Mouse (Mus musculus): ENCODE results near the gene Fut11. TPM values are rescaled to one million over a fixed set of nuclear protein-coding genes. Genes with fewer than 3 reads are reported as not detected.
A peak's percentile ranks its signal among the peaks of the same experiment; 100 is the strongest.

Fut11 gene
- polyA plus RNA-seq, 2 experiments, result 3.3 to 4.3 TPM

- H3K9ac ChIP-seq (replicated peaks), result peak within 1 kb of the TSS; percentile 79
- H3K36me3 ChIP-seq (replicated peaks; ENCODE audit: control insufficient read depth, insufficient read depth, low read depth), result peaks cover 31% of the 10 kb centered on the region
- peak within 1 kb of the TSS; percentile 97 for H3K4me2 ChIP-seq (ENCODE audit: low read depth)
- no peak for TF ChIP-seq EP300 (IDR thresholded peaks at IDR 0.05; ENCODE audit: low read depth)
- TF ChIP-seq CTCF (IDR thresholded peaks at IDR 0.05; ENCODE audit: low read depth), result no peak
- H3K4me1 ChIP-seq (replicated peaks; ENCODE audit: control insufficient read depth in 2 of 2, insufficient read depth in 2 of 2, low read length in 1 of 2), result peaks cover 8 to 9% of the 10 kb centered on the region in 2 experiments; a peak in 3 of 4 replicates
- DNase-seq (ENCODE audit: low read depth in 3 of 3, low spot score in 3 of 3) (peak; percentile 98), ATAC-seq (ENCODE audit: insufficient read depth) (peak; percentile 95)
- WGBS (ENCODE audit: insufficient replicate concordance), result under 1% methylated on average over 43 of the region's 43 CpGs
- H3K27ac ChIP-seq, result peak within 1 kb of the TSS; percentile 59
- peak within 1 kb of the TSS; percentile 75 to 99 for H3K4me3 ChIP-seq (ENCODE audit: insufficient read depth in 1 of 2, low read depth in 2 of 2, low read length in 2 of 2)
- no peaks in the 10 kb centered on the region for H3K9me3 ChIP-seq (ENCODE audit: control insufficient read depth, low read length)
- H3K27me3 ChIP-seq (ENCODE audit: control insufficient read depth, insufficient read depth, low read length), result no peaks in the 10 kb centered on the region
Measured at GRCm38 (mm10) chr14:20674064-20674833, 20.5 kb upstream of the Fut11 start, which contains the start of gene Sec24c. TSS of gene Sec24c (plus strand) at chr14:20674308.

- Histone ChIP-seq H3K4me1 (replicated peaks; ENCODE audit: control insufficient read depth in 2 of 2, insufficient read depth in 2 of 2, low read length in 1 of 2) (peaks cover 8 to 11% of the 10 kb centered on the region in 2 experiments; a peak in 3 of 4 replicates), H3K27ac (no peak overlapping the region), H3K27me3 (ENCODE audit: control insufficient read depth, insufficient read depth, low read length) (no peaks in the 10 kb centered on the region), H3K9ac (replicated peaks) (no peak overlapping the region), H3K4me3 (ENCODE audit: insufficient read depth in 1 of 2, low read depth in 2 of 2, low read length in 2 of 2) (no peak overlapping the region), H3K4me2 (ENCODE audit: low read depth) (no peak overlapping the region), H3K9me3 (ENCODE audit: control insufficient read depth, low read length) (no peaks in the 10 kb centered on the region), H3K36me3 (replicated peaks; ENCODE audit: control insufficient read depth, insufficient read depth, low read depth) (peaks cover 66% of the 10 kb centered on the region)
- no peak for DNase-seq (ENCODE audit: low read depth in 3 of 3, low spot score in 3 of 3)
- TF ChIP-seq CTCF (IDR thresholded peaks at IDR 0.05; ENCODE audit: low read depth), result no peak
- no peak for TF ChIP-seq EP300 (IDR thresholded peaks at IDR 0.05; ENCODE audit: low read depth)
- no peak for ATAC-seq (ENCODE audit: insufficient read depth)
- 76% methylated on average over 4 of the region's 4 CpGs for WGBS (ENCODE audit: insufficient replicate concordance)
Measured at GRCm38 (mm10) chr14:20677906-20678305, 16.9 kb upstream of the Fut11 start.

GRCm38 (mm10) chr14:20681742-20682141 lies 13.0 kb upstream of the Fut11 start:
- WGBS (ENCODE audit: insufficient replicate concordance), result 79% methylated on average over 2 of the region's 2 CpGs
- H3K36me3 ChIP-seq (replicated peaks; ENCODE audit: control insufficient read depth, insufficient read depth, low read depth), result peaks cover 95% of the 10 kb centered on the region
- no peak overlapping the region for H3K4me2 ChIP-seq (ENCODE audit: low read depth)
- 0 out of 4 replicates have a peak, but pooled peaks cover 0 to 2% of the 10 kb centered on the region in 2 experiments for H3K4me1 ChIP-seq (replicated peaks; ENCODE audit: control insufficient read depth in 2 of 2, insufficient read depth in 2 of 2, low read length in 1 of 2)
- H3K27me3 ChIP-seq (ENCODE audit: control insufficient read depth, insufficient read depth, low read length), result no peaks in the 10 kb centered on the region
- no peak for DNase-seq (ENCODE audit: low read depth in 3 of 3, low spot score in 3 of 3)
- H3K9ac ChIP-seq (replicated peaks), result no peak overlapping the region
- H3K27ac ChIP-seq, result no peak overlapping the region
- H3K9me3 ChIP-seq (ENCODE audit: control insufficient read depth, low read length), result no peaks in the 10 kb centered on the region
- TF ChIP-seq CTCF (IDR thresholded peaks at IDR 0.05; ENCODE audit: low read depth), result no peak
- no peak for TF ChIP-seq EP300 (IDR thresholded peaks at IDR 0.05; ENCODE audit: low read depth)
- no peak overlapping the region for H3K4me3 ChIP-seq (ENCODE audit: insufficient read depth in 1 of 2, low read depth in 2 of 2, low read length in 2 of 2)
- ATAC-seq (ENCODE audit: insufficient read depth), result no peak

- Histone ChIP-seq H3K27ac (no peak overlapping the region), H3K27me3 (ENCODE audit: control insufficient read depth, insufficient read depth, low read length) (no peaks in the 10 kb centered on the region), H3K4me3 (ENCODE audit: insufficient read depth in 1 of 2, low read depth in 2 of 2, low read length in 2 of 2) (no peak overlapping the region), H3K4me1 (replicated peaks; ENCODE audit: control insufficient read depth in 2 of 2, insufficient read depth in 2 of 2, low read length in 1 of 2) (0 out of 4 replicates have a peak, but pooled peaks cover 0 to 2% of the 10 kb centered on the region in 2 experiments), H3K9me3 (ENCODE audit: control insufficient read depth, low read length) (no peaks in the 10 kb centered on the region), H3K4me2 (ENCODE audit: low read depth) (no peak overlapping the region), H3K9ac (replicated peaks) (no peak overlapping the region), H3K36me3 (replicated peaks; ENCODE audit: control insufficient read depth, insufficient read depth, low read depth) (peaks cover 96% of the 10 kb centered on the region)
- TF ChIP-seq CTCF (IDR thresholded peaks at IDR 0.05; ENCODE audit: low read depth) (no peak), EP300 (IDR thresholded peaks at IDR 0.05; ENCODE audit: low read depth) (no peak)
- 59% methylated on average over 3 of the region's 3 CpGs for WGBS (ENCODE audit: insufficient replicate concordance)
- peak; percentile 48 for ATAC-seq (ENCODE audit: insufficient read depth)
- no peak for DNase-seq (ENCODE audit: low read depth in 3 of 3, low spot score in 3 of 3)
Measured at GRCm38 (mm10) chr14:20682498-20682897, 12.3 kb upstream of the Fut11 start.

- H3K27ac ChIP-seq, result no peak overlapping the region
- H3K27me3 ChIP-seq (ENCODE audit: control insufficient read depth, insufficient read depth, low read length), result no peaks in the 10 kb centered on the region
- H3K4me3 ChIP-seq (ENCODE audit: insufficient read depth in 1 of 2, low read depth in 2 of 2, low read length in 2 of 2), result no peak overlapping the region
- H3K9ac ChIP-seq (replicated peaks), result no peak overlapping the region
- 90% methylated on average over 3 of the region's 3 CpGs for WGBS (ENCODE audit: insufficient replicate concordance)
- no peaks in the 10 kb centered on the region for H3K9me3 ChIP-seq (ENCODE audit: control insufficient read depth, low read length)
- TF ChIP-seq CTCF (IDR thresholded peaks at IDR 0.05; ENCODE audit: low read depth) (no peak), EP300 (IDR thresholded peaks at IDR 0.05; ENCODE audit: low read depth) (no peak)
- 0 out of 4 replicates have a peak, but pooled peaks cover 0 to 2% of the 10 kb centered on the region in 2 experiments for H3K4me1 ChIP-seq (replicated peaks; ENCODE audit: control insufficient read depth in 2 of 2, insufficient read depth in 2 of 2, low read length in 1 of 2)
- ATAC-seq (ENCODE audit: insufficient read depth) (no peak), DNase-seq (ENCODE audit: low read depth in 3 of 3, low spot score in 3 of 3) (no peak)
- H3K36me3 ChIP-seq (replicated peaks; ENCODE audit: control insufficient read depth, insufficient read depth, low read depth), result peaks cover 93% of the 10 kb centered on the region
- H3K4me2 ChIP-seq (ENCODE audit: low read depth), result no peak overlapping the region
Measured at GRCm38 (mm10) chr14:20686576-20686975, 8.2 kb upstream of the Fut11 start.

Measured in liver, embryonic 14.5 days (tissue).